Mouse (Mus musculus): Measurements from ENCODE around the gene Mgat5. TPM values are rescaled to one million over a fixed set of nuclear protein-coding genes. Genes with fewer than 3 reads are reported as not detected.

Gene Mgat5
- polyA plus RNA-seq, 1 experiment: 2.2 TPM

DNA sequence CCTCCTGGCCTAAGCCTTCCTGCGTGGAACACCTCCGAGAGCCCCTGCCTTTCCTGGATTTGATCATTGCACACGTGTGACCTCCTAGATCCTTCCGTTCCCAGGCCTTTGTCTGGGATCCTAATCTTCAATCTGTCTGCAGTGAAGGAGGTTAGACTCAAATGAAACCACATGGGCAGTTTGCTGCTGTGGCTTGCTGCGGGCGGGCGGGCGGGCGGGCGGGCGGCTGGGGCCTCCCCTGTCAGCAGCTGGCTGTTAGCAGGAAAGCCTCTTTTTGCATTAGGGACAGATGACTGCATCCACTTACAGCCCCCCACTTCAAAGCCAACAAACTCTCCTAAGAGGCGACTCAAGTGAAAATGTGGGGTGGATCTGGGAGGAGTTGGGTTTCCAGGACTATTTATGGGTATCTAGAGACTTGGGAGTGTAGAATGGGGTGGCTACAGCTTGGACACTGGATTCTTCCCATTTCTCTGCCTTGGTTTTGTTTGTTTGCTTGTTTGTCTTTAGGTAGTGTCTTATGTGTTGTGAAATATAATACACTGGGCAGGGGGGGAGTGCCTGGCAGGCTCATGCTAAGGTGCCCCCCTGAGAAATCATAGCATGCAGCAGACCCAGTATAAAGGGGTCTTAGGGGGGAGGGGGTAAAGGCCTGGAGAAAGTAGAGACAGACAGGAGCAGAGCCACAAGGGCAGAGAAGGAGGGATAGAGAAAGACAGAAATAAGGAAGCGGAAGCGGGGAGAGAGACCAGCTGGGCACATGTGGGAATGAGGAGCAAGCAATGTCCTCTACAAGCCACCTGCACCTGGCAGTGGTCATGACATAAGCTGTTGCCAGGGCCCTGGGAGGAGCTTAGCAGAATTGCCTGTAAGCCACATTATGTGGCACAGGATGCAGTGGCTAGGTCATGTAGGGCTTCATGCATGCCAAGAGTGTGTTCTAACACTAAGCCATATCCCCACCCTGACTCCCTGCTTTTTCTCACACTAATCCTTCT is 238.4 kb downstream of the Mgat5 start:
- H3K36me3 ChIP-seq (ENCODE audit: control insufficient read depth, insufficient read depth): no peaks in the 10 kb centered on the region
- TF ChIP-seq REST (IDR thresholded peaks at IDR 0.05; ENCODE audit: insufficient read depth, insufficient read length) (no peak), MYOG (IDR thresholded peaks at IDR 0.05; ENCODE audit: control insufficient read depth in 1 of 3, insufficient read depth in 1 of 3, insufficient read length in 2 of 3, low read depth in 2 of 3) (no peak), SRF (IDR thresholded peaks at IDR 0.05; ENCODE audit: control insufficient read depth, insufficient read length, low read depth) (no peak), MAX (IDR thresholded peaks at IDR 0.05; ENCODE audit: low read depth) (no peak), E2F4 (IDR thresholded peaks at IDR 0.05; ENCODE audit: insufficient read depth) (no peak), TCF12 (IDR thresholded peaks at IDR 0.05; ENCODE audit: insufficient read depth, poor library complexity, severe bottlenecking) (no peak), POLR2A (IDR thresholded peaks at IDR 0.05; ENCODE audit: insufficient read length, low read depth) (no peak), TCF3 (IDR thresholded peaks at IDR 0.05; ENCODE audit: insufficient read length, low read depth) (no peak), POLR2AphosphoS2 (IDR thresholded peaks at IDR 0.05; ENCODE audit: insufficient read length, low read depth) (no peak), MYOD1 (IDR thresholded peaks at IDR 0.05; ENCODE audit: control insufficient read depth in 1 of 3, insufficient read length in 2 of 3, low read depth in 2 of 3) (no peak), CEBPB (IDR thresholded peaks at IDR 0.05; ENCODE audit: insufficient read depth, poor library complexity, severe bottlenecking) (no peak), USF1 (IDR thresholded peaks at IDR 0.05; ENCODE audit: low read depth) (no peak)
- H3K4me2 ChIP-seq (ENCODE audit: low read depth): no peak overlapping the region
- H3K4me3 ChIP-seq: no peak overlapping the region
- no peak overlapping the region for H3ac ChIP-seq (ENCODE audit: control insufficient read depth, insufficient read length)
- H3K27me3 ChIP-seq (ENCODE audit: control insufficient read depth, insufficient read depth, insufficient read length): no peaks in the 10 kb centered on the region
- H3K79me2 ChIP-seq (ENCODE audit: control insufficient read depth, insufficient read depth): no peaks in the 10 kb centered on the region

DNA sequence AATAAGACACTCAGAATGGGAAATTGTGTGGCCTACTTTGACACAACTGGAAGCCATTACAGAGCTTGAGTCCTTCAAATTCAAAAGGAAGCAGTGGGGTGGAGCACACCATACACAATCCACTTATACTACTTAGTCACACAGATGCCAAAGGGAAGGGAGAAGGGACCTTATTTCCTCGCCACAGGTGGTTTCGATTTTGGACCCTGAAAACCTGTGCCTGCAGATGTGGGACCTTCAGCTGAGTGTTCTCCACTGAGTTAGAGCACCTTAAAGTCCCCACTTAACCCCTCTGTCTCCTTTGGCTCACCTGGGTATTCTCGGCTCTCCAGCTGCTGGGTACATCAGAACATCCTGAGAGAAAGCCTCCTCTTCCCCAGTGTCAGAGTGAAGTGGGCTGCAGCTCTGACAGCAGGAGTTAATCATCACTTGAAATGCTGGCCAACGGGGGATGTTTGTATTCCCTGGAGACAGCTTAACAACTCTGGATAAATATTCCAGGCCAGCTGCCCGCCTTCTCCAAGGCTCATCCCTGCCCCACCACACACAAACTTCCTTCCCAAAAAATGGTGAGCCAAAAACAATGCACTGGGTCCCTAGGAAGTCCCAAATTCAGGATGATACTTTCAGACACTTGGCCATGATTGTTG is 240.1 kb downstream of the Mgat5 start:
- peaks cover 3% of the 10 kb centered on the region for H3K36me3 ChIP-seq (ENCODE audit: control insufficient read depth, insufficient read depth)
- TF ChIP-seq POLR2AphosphoS2 (IDR thresholded peaks at IDR 0.05; ENCODE audit: insufficient read length, low read depth) (no peak), POLR2A (IDR thresholded peaks at IDR 0.05; ENCODE audit: insufficient read length, low read depth) (no peak), TCF3 (IDR thresholded peaks at IDR 0.05; ENCODE audit: insufficient read length, low read depth) (no peak), REST (IDR thresholded peaks at IDR 0.05; ENCODE audit: insufficient read depth, insufficient read length) (no peak), CEBPB (IDR thresholded peaks at IDR 0.05; ENCODE audit: insufficient read depth, poor library complexity, severe bottlenecking) (no peak), MYOD1 (IDR thresholded peaks at IDR 0.05; ENCODE audit: control insufficient read depth in 1 of 3, insufficient read length in 2 of 3, low read depth in 2 of 3) (no peak), E2F4 (IDR thresholded peaks at IDR 0.05; ENCODE audit: insufficient read depth) (no peak), USF1 (IDR thresholded peaks at IDR 0.05; ENCODE audit: low read depth) (no peak), TCF12 (IDR thresholded peaks at IDR 0.05; ENCODE audit: insufficient read depth, poor library complexity, severe bottlenecking) (no peak), MYOG (IDR thresholded peaks at IDR 0.05; ENCODE audit: control insufficient read depth in 1 of 3, insufficient read depth in 1 of 3, insufficient read length in 2 of 3, low read depth in 2 of 3) (no peak), MAX (IDR thresholded peaks at IDR 0.05; ENCODE audit: low read depth) (no peak)
- H3K4me2 ChIP-seq (ENCODE audit: low read depth): peak overlapping the region; percentile 42
- no peak overlapping the region for H3ac ChIP-seq (ENCODE audit: control insufficient read depth, insufficient read length)
- H3K79me2 ChIP-seq (ENCODE audit: control insufficient read depth, insufficient read depth): no peaks in the 10 kb centered on the region
- H3K27me3 ChIP-seq (ENCODE audit: control insufficient read depth, insufficient read depth, insufficient read length): no peaks in the 10 kb centered on the region
- no peak overlapping the region for H3K4me3 ChIP-seq

DNA sequence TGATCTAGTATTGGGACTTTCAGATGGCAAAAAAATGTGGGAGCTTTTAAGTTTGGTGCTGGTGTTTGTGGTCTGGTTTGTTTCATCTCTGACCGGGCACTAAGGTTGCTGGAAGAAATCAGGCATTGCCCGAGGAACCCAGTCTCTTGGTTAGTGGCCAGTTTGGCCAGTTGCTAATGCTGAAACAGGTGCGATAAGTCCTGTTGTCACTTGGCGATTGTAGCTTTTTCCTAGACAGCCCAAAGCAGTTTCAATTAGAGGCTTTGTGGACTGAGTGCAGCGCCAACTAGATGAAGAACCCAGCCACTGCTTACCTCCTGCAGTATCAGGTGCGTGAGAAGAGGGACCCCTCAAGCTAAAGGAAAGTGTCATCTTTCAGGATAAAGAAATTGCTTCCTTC is 248.6 kb downstream of the Mgat5 start:
- Histone ChIP-seq H3K4me2 (ENCODE audit: low read depth) (no peak overlapping the region), H3ac (ENCODE audit: control insufficient read depth, insufficient read length) (no peak overlapping the region), H3K4me3 (no peak overlapping the region), H3K27me3 (ENCODE audit: control insufficient read depth, insufficient read depth, insufficient read length) (no peaks in the 10 kb centered on the region), H3K36me3 (ENCODE audit: control insufficient read depth, insufficient read depth) (peaks cover 3% of the 10 kb centered on the region), H3K79me2 (ENCODE audit: control insufficient read depth, insufficient read depth) (no peaks in the 10 kb centered on the region)
- TF ChIP-seq USF1 (IDR thresholded peaks at IDR 0.05; ENCODE audit: low read depth) (no peak), MYOD1 (IDR thresholded peaks at IDR 0.05; ENCODE audit: control insufficient read depth in 1 of 3, insufficient read length in 2 of 3, low read depth in 2 of 3) (peak in 2 of 3 experiments; percentile 29 to 56), MYOG (IDR thresholded peaks at IDR 0.05; ENCODE audit: control insufficient read depth in 1 of 3, insufficient read depth in 1 of 3, insufficient read length in 2 of 3, low read depth in 2 of 3) (peak in 1 of 3 experiments; percentile 23)

DNA sequence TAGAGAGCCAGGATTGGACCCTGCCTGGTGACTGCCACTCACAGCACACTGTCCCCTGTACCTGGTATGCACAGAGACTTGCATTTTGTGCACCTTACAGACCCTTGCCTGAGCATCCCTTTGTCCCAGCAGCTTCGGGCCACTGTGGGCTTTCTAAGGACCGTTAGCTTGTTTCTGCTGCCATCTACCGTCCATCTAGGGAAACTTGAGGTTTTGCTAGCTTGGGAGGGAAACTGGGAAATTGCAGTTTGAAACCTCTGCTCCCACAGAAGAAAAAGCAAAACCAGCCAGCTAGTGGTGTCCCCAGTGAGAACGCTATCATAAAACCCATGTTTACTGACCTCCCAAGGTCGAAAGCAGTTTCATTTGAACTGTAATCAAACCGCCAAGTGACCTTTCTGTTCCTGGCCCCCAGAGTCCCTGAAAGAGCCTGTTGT is 254.2 kb downstream of the Mgat5 start:
- no peaks in the 10 kb centered on the region for H3K27me3 ChIP-seq (ENCODE audit: control insufficient read depth, insufficient read depth, insufficient read length)

More for the DNA sequence above, 254.2 kb downstream of the Mgat5 start:
- Histone ChIP-seq H3K36me3 (ENCODE audit: control insufficient read depth, insufficient read depth) (no peaks in the 10 kb centered on the region), H3ac (ENCODE audit: control insufficient read depth, insufficient read length) (no peak overlapping the region), H3K4me3 (no peak overlapping the region), H3K4me2 (ENCODE audit: low read depth) (no peak overlapping the region), H3K79me2 (ENCODE audit: control insufficient read depth, insufficient read depth) (no peaks in the 10 kb centered on the region)
- no peak for TF ChIP-seq POLR2A (IDR thresholded peaks at IDR 0.05; ENCODE audit: insufficient read length, low read depth)
- TF ChIP-seq TCF3 (IDR thresholded peaks at IDR 0.05; ENCODE audit: insufficient read length, low read depth): no peak
- no peak for TF ChIP-seq MAX (IDR thresholded peaks at IDR 0.05; ENCODE audit: low read depth)
- no peak for TF ChIP-seq MYOG (IDR thresholded peaks at IDR 0.05; ENCODE audit: control insufficient read depth in 1 of 3, insufficient read depth in 1 of 3, insufficient read length in 2 of 3, low read depth in 2 of 3)
- no peak for TF ChIP-seq MYOD1 (IDR thresholded peaks at IDR 0.05; ENCODE audit: control insufficient read depth in 1 of 3, insufficient read length in 2 of 3, low read depth in 2 of 3)
- TF ChIP-seq TCF12 (IDR thresholded peaks at IDR 0.05; ENCODE audit: insufficient read depth, poor library complexity, severe bottlenecking): no peak
- TF ChIP-seq CEBPB (IDR thresholded peaks at IDR 0.05; ENCODE audit: insufficient read depth, poor library complexity, severe bottlenecking): no peak
- TF ChIP-seq E2F4 (IDR thresholded peaks at IDR 0.05; ENCODE audit: insufficient read depth): no peak
- no peak for TF ChIP-seq REST (IDR thresholded peaks at IDR 0.05; ENCODE audit: insufficient read depth, insufficient read length)
- no peak for TF ChIP-seq POLR2AphosphoS2 (IDR thresholded peaks at IDR 0.05; ENCODE audit: insufficient read length, low read depth)
- no peak for TF ChIP-seq USF1 (IDR thresholded peaks at IDR 0.05; ENCODE audit: low read depth)
